Mouse (Mus musculus): ENCODE results near the gene Zbtb7b.

DNA sequence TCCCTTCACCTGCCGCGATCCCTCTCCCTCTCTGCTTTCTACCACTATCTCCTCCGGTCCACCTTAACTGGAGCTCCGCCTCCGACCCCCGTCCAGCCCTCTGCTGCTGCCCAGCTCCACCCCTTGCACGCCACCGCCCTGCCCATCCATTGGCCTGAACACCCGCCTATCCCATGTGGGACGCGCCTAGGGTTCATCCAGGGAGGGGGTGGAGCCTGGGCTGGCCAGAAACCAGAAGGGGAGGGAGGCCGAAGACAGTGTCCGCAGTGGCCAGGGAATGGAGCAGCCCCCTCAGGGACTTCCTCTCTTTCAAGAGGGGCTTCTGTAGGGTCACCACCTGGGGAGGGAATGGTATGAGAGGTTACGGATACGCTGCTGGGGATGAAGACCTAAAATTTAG, 971 bp downstream of the Zbtb7b start:
- TF ChIP-seq CTCF (IDR thresholded peaks at IDR 0.05; ENCODE audit: low read depth) (no peak), EP300 (IDR thresholded peaks at IDR 0.05; ENCODE audit: low read depth) (no peak)
